23 mouse cellular contexts compared by ENCODE assay signal in the genomic region with DNA sequence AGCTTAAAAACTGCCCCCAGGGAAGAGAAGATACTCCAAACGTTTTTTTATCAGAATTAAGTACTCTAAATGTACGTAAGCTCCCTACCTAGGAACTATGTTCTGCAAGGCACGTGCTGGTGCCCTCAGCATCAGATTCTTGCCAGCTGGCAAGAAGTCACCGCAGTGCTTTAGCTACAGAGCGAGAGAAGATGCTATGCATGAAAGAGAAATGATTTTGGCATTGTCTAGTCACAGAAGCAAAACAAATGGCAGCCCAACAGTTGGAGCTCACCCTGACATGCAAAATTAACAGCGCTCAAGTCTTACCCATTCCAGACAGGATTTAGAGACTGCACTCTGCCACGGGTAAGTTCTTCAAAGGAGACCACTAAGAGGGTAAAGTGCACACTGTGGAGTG.
A peak's percentile ranks its signal among the peaks of the same experiment; 100 is the strongest.
DNase-seq lines count a peak whose midpoint lies in the region; ATAC-seq and TF ChIP-seq lines count a peak whose summit lies in the region.
"Had no signal": no experiment of that assay in that cellular context is flagged by ENCODE, and none has a peak within 500 bp of the region (broad histone marks: within the 10 kb centered on the region; RNA-seq: fewer than 3 reads in every experiment).

No protein-coding gene starts in this region.

- TF ChIP-seq CTCF in forebrain, postnatal 0 days (IDR thresholded peaks at IDR 0.05; ENCODE audit: low read depth), result no peak
- TF ChIP-seq CTCF in liver, adult 2 months (IDR thresholded peaks at IDR 0.05; ENCODE audit: low read depth, low read length), result no peak
- no peak for TF ChIP-seq CTCF in liver, postnatal 0 days (IDR thresholded peaks at IDR 0.05; ENCODE audit: low read depth)

- no peak for TF ChIP-seq POLR2A in liver, adult 2 months (IDR thresholded peaks at IDR 0.05; ENCODE audit: extremely low read depth, insufficient read depth, low read length)

- H3K27ac ChIP-seq in forebrain, postnatal 0 days (ENCODE audit: low read depth, low read length), result no peak overlapping the region; the same call in 1 of the 2 replicates
- H3K27ac ChIP-seq in forebrain, embryonic 13.5 days, result no peak overlapping the region
- no peak overlapping the region for H3K27ac ChIP-seq in liver, adult 2 months (replicated peaks; ENCODE audit: insufficient read depth, low read depth, low read length)
- H3K27ac ChIP-seq in liver, postnatal 0 days (ENCODE audit: low read depth), result no peak overlapping the region
- H3K27ac ChIP-seq: embryonic facial prominence, embryonic 15.5 days; forebrain, embryonic 10.5 days; gastrocnemius, adult 2 months; heart, embryonic 13.5 days; hindbrain, embryonic 13.5 days; intestine, embryonic 15.5 days had no signal

- H3K9me3 ChIP-seq in forebrain, postnatal 0 days (ENCODE audit: low read length), result no peaks in the 10 kb centered on the region
- no peaks in the 10 kb centered on the region for H3K9me3 ChIP-seq in forebrain, embryonic 13.5 days (replicated peaks)
- no peaks in the 10 kb centered on the region for H3K9me3 ChIP-seq in liver, postnatal 0 days (ENCODE audit: low read length)
- H3K9me3 ChIP-seq: embryonic facial prominence, embryonic 15.5 days; forebrain, embryonic 10.5 days; heart, embryonic 13.5 days; hindbrain, embryonic 13.5 days; intestine, embryonic 15.5 days had no signal

- H3K4me2 ChIP-seq in forebrain, postnatal 0 days (ENCODE audit: low read depth), result no peak overlapping the region
- no peak overlapping the region for H3K4me2 ChIP-seq in forebrain, embryonic 13.5 days
- H3K4me2 ChIP-seq in liver, postnatal 0 days (ENCODE audit: low read depth, low read length), result no peak overlapping the region
- H3K4me2 ChIP-seq: embryonic facial prominence, embryonic 15.5 days; heart, embryonic 13.5 days; hindbrain, embryonic 13.5 days; intestine, embryonic 15.5 days had no signal

- no peaks in the 10 kb centered on the region for H3K27me3 ChIP-seq in forebrain, postnatal 0 days (ENCODE audit: insufficient read depth, low read length)
- H3K27me3 ChIP-seq in forebrain, embryonic 13.5 days, result no peaks in the 10 kb centered on the region
- H3K27me3 ChIP-seq in liver, adult 2 months (ENCODE audit: control insufficient read depth, insufficient read depth, low read length), result no peaks in the 10 kb centered on the region
- H3K27me3 ChIP-seq in liver, postnatal 0 days (ENCODE audit: insufficient read depth, low read length), result no peaks in the 10 kb centered on the region
- H3K27me3 ChIP-seq: embryonic facial prominence, embryonic 15.5 days; heart, embryonic 13.5 days; hindbrain, embryonic 13.5 days; intestine, embryonic 15.5 days had no signal

- peak; percentile 55 to 76 for DNase-seq in cerebellum, postnatal 10 days
- DNase-seq in cerebellum, adult 9-10 months, result no peak
- peak; percentile 62 for DNase-seq in forebrain, postnatal 0 days
- DNase-seq in liver, adult 2 months (ENCODE audit: extremely low read depth, low read depth, low spot score), result peak; percentile 7
- no peak for DNase-seq in liver, postnatal 0 days
- DNase-seq in brain, embryonic 18.5 days (ENCODE audit: low read depth, low spot score), result peak; percentile 24
- DNase-seq: adrenal gland, adult 8-10 months; adrenal gland, postnatal 36 days; B cell, adult 2 months; cerebellum, adult 8-10 months; embryo, embryonic 11 days; gastrocnemius, adult 2 months; gastrocnemius, postnatal 25 days; heart, postnatal 4 days had no signal

- H3K36me3 ChIP-seq in forebrain, postnatal 0 days (ENCODE audit: insufficient read depth), result no peaks in the 10 kb centered on the region
- H3K36me3 ChIP-seq in forebrain, embryonic 13.5 days (ENCODE audit: poor library complexity, severe bottlenecking), result no peaks in the 10 kb centered on the region
- no peaks in the 10 kb centered on the region for H3K36me3 ChIP-seq in liver, adult 2 months (ENCODE audit: control insufficient read depth, insufficient read depth, low read length)
- no peaks in the 10 kb centered on the region for H3K36me3 ChIP-seq in liver, postnatal 0 days (replicated peaks; ENCODE audit: insufficient read depth, low read length)
- H3K36me3 ChIP-seq: embryonic facial prominence, embryonic 15.5 days; forebrain, embryonic 10.5 days; G1E; heart, embryonic 13.5 days; hindbrain, embryonic 13.5 days; intestine, embryonic 15.5 days had no signal

- peak; percentile 38; the same call in 1 of the 2 replicates for ATAC-seq in forebrain, postnatal 0 days
- ATAC-seq in forebrain, embryonic 13.5 days, result no peak
- ATAC-seq in liver, postnatal 0 days, result no peak
- ATAC-seq: CD4-positive, CD25-positive, alpha-beta regulatory T cell, adult 4 months; intestine, embryonic 15.5 days had no signal

- no peaks in the 10 kb centered on the region for H3K79me2 ChIP-seq in liver, adult 2 months (ENCODE audit: control insufficient read depth, insufficient read depth, low read length)

- 43% methylated on average over 7 of the region's 7 CpGs for WGBS in forebrain, postnatal 0 days
- 73% methylated on average over 7 of the region's 7 CpGs for WGBS in forebrain, embryonic 13.5 days
- WGBS in liver, adult 2 months, result 65% methylated on average over 7 of the region's 7 CpGs
- 70% methylated on average over 7 of the region's 7 CpGs for WGBS in liver, postnatal 0 days (ENCODE audit: insufficient replicate concordance)

- TF ChIP-seq EP300 in liver, postnatal 0 days (IDR thresholded peaks at IDR 0.05; ENCODE audit: low read depth), result no peak

- H3K4me3 ChIP-seq in forebrain, postnatal 0 days (ENCODE audit: low read depth, low read length), result no peak overlapping the region
- H3K4me3 ChIP-seq in forebrain, embryonic 13.5 days, result no peak overlapping the region
- no peak overlapping the region for H3K4me3 ChIP-seq in liver, adult 2 months (ENCODE audit: insufficient read depth, low read depth, low read length)
- no peak overlapping the region for H3K4me3 ChIP-seq in liver, postnatal 0 days (ENCODE audit: low read depth, low read length)
- H3K4me3 ChIP-seq: embryonic facial prominence, embryonic 15.5 days; erythroblast, embryonic 14.5 days; forebrain, embryonic 10.5 days; gastrocnemius, adult 2 months; heart, embryonic 13.5 days; hindbrain, embryonic 13.5 days; intestine, embryonic 15.5 days had no signal

- H3K9ac ChIP-seq in forebrain, postnatal 0 days, result no peak overlapping the region
- H3K9ac ChIP-seq in forebrain, embryonic 13.5 days, result no peak overlapping the region
- no peak overlapping the region for H3K9ac ChIP-seq in liver, adult 2 months (ENCODE audit: low read depth, low read length)
- H3K9ac ChIP-seq in liver, postnatal 0 days (replicated peaks), result no peak overlapping the region
- H3K9ac ChIP-seq: embryonic facial prominence, embryonic 15.5 days; heart, embryonic 13.5 days; hindbrain, embryonic 13.5 days; intestine, embryonic 15.5 days had no signal

- no peaks in the 10 kb centered on the region; the same call in 1 of the 2 replicates for H3K4me1 ChIP-seq in forebrain, postnatal 0 days (ENCODE audit: insufficient read depth)
- H3K4me1 ChIP-seq in forebrain, embryonic 13.5 days, result 0 out of 2 replicates have a peak, but pooled peaks cover 5% of the 10 kb centered on the region
- H3K4me1 ChIP-seq in liver, adult 2 months (ENCODE audit: control insufficient read depth, insufficient read depth, low read length), result no peaks in the 10 kb centered on the region; the same call in 1 of the 2 replicates
- H3K4me1 ChIP-seq in liver, postnatal 0 days (ENCODE audit: insufficient read depth), result no peaks in the 10 kb centered on the region
- H3K4me1 ChIP-seq: embryonic facial prominence, embryonic 15.5 days; heart, embryonic 13.5 days; hindbrain, embryonic 13.5 days; intestine, embryonic 15.5 days had no signal

Comparison
In these comparisons a context has a peak if more than half of its experiments do, and no peak if none do; other contexts are left out.
1. DNase-seq: peak in cerebellum, postnatal 10 days (2 of 2), forebrain, postnatal 0 days (single experiment), liver, adult 2 months (single experiment) and brain, embryonic 18.5 days (single experiment); none in cerebellum, adult 9-10 months (single experiment) and liver, postnatal 0 days (single experiment).